Mouse (Mus musculus) cerebellum, postnatal 4 days (tissue): ENCODE measurements around the gene Cryba2.

ENCODE experiments used
- DNase-seq, 2 experiments: peaks; one replicate each; pipeline ENCODE4 v3.0.0; 2022; ENCODE audit warnings: low spot score in 2 of 2, mixed read lengths in 1 of 2

Cryba2 gene

DNA sequence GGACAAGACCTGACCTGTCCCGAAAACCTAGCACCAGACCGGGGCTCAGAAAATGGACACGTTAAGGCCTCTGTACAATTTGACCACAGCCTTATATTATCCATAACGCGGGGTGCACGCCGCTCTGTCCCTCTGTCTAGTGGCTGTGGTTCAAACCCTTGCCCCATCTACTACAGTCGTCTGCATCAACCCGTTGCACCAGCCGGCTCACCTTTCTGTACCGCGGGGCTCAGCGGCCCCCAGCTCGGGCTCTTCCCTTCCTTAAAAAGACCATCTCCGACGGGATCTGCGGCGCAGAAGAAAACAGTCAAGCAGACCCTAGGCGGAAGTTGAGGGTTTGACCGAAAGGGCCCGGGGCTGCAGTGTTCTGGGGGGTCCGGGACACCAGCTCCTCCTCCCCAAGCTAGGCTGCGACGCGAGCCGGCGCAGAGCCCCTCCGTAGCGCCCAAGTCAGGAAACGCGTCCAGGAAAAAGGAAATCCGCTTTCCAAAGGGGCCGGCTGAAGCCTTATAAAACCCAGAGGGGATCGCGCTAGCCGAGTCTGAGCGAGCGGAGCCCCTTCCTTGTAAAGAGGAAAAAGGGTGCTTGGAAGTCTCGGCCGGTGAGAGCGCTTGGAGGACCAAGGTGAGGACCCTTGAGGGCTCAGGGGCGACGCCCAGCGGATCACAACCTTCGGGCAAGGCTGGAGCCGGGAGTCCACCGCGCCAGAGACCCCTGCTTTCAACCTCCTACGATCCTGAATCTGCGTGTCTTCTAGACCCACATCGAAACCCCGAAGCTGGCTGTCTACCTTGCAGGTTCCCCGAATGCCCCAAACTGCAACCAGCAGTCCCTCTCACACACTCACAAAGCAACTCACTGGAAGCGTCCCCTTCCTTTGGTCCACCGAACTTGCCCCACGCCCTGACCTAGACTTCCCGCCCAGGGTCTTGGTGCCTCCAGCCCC is 8.5 kb downstream of the Cryba2 start:
- DNase-seq: no peak

DNA sequence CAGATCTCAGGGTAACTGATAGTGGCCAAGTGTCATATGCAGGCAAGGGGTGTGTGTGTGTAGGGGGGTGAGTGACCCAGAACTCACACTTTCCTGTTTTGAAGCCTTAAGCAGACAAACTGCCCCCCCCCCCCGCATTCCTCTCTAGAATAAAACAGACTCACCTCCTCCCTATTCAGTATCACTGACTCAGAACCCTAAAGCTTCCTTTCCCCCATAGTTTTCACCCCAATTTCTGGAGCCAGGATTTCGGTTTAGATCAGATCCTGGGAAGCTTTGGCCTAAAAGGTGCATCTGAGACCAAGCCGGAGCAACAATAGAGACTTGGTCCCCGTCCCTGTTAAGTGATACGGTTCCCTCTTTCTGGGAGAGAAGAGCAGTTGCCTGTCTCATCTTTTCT is 9.5 kb downstream of the Cryba2 start:
- no peak for DNase-seq

DNA sequence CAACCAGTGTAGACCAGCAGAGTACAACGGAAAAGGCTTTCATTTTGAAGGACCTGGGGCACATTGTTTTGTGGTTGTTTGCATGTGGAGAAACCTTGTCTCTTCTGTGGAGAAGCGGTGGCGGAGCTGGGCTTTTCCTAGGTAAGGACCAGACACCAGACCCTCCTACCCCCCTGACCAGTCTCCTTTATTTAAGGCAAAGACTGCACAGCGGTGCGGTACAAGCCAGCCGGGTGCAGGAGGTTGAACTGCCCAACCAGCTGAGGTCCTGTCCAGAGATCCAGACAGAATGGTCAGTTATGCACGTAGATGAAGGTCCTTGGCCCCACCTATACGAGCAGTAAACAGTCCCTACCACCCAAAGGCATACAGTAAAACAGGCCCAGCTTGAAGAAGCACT is 10.1 kb downstream of the Cryba2 start:
- no peak for DNase-seq

DNA sequence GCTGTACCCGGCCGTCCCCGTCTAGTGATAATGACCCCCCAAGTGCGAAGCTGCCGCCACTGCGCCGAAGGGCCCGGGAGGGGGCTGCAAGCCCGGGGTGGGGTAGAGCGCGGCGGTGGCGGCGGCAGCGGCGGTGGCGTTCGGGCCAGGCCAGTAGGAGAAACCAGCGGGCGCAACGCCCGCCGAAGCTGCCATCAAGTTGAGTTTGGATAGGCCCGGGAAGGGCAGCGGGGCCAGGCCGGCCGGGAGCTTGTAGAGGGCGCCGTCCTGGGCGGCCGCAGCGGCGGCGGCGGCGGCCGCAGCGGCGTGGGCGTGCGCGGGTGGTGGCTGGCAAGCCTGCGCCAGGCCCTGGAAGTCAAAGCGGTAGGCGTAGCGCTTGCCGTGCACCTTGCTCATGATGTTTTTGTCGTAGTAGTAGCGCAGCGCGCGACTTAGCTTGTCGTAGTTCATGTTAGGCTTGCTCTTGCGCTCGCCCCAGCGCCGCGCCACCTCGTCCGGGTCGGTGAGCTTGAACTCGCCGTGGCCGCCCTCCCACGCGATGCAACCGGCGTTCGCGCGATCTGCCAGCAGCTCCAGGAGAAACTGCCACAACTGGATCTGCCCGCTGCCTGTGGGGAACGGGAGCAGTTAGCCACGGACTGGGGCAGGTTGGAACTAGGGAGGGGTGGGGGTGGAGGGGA is 10.7 kb downstream of the Cryba2 start:
- DNase-seq: no peak

DNA sequence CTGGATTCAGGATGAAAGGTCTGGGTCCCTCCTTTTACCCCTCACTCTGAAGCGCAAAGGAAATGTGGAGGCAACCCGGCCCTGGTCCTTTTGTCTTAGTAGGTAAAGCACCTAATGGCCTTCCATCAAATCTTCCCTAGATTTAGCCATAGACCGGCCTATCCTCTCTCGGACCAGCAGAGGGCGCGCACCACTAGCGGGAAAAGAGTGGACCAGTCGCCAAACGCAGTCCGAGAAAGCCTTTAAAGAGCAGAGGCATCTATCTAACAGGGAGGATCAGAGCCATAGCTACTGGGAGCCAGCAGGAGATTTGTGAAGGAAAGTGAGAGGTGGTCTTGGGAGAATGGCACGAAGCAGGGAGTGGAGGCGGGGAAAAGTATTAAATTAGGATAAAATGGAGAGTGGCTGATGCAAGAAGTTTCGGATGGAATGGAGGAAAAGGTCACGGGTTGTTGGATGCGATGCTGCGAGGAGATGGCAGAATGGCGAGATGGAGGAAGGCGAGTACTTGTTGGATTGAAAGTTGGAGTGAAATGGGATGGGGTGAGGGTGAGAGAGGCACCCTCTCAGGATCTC is 12.1 kb downstream of the Cryba2 start:
- peak in 1 of 2 experiments; percentile 72 for DNase-seq

DNA sequence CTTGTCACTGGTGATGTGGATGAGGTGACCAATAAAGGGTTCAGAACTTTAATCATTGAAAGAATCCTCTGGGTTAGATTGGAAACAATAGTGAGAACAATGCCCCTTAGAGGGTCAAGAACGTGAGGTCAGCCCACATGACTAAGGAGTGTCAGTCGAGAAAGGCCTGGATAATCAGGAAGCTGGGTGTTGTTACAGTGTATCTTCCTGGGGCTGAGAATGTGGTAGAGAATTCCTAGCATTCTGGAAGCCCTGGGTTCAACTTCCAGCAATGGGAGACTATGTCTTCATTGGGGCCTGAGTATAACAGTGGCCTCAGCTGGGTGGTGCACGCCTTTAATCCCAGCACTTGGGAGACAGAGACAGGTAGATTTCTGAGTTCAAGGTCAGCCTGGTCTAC is 15.7 kb downstream of the Cryba2 start:
- DNase-seq: no peak

DNA sequence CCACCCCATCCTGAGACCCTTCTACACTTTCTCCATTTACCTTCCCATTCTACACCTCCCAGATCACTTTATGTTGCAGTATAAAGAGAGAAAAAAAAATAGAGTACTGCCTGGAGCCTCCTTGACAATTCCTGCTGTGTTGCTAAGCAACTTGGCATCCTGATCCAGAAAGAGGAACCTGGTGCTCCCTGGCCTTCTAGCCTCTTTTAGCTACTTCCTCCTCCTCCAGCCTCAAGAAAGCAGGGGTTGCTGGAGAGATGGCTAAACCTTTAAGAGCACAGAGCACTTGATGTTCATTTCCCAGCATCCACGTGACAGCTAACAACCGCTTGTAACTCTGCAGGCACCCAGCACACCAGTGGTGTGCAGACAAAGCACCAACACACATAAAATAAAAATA is 20.7 kb downstream of the Cryba2 start:
- no peak for DNase-seq

DNA sequence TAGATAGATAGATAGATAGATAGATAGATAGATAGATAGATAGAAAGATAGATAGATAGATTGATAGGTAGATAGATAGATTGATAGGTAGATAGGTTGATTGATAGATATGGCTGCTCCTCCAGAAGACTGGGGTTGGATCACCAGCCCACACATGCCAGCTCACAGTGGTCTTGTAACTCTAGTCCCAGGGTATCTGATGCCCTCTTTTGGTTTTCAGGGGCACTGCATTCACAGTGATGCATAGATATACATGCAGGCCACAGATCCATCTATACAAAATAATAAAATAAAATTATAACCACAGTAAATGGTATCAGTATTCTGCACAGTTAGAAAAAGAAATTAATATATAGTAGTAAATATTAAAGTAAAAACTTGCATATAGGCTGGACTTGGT is 31.2 kb downstream of the Cryba2 start:
- no peak for DNase-seq

DNA sequence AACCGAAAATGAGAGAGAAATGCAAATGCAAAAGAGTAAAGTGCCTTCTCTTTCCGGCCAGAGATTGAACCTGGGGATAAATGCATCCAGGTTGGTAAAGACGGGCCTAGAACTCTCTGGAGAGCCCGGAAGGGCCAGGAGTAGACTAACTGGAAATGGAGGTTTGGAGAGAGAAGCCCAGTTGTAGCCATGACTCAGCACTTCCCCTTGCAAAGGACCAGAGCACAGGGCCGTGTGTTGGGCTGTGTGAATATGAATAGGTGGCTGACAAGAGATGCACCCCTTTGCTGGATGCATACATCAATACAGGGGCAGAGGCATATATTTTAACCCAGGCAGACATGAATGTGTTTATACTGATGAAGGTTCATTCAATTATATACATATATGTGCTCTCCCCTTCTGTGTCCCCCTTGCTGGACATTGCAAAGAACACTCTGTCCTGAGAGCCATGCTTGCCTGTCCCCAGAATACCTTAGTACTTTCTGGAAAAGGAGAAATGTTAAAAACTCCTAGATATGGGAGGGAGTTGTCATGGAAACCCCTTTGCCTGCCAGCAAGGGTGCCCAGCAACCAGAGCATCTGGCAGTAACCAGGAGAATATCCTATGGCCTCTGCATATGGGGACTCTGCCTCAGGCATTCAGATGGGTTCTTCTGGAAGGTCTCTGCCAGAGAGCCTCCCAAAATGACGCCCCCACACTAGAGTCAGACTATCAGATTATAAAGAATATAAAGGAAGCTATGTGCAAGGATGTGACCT is 33.5 kb downstream of the Cryba2 start:
- DNase-seq: no peak

DNA sequence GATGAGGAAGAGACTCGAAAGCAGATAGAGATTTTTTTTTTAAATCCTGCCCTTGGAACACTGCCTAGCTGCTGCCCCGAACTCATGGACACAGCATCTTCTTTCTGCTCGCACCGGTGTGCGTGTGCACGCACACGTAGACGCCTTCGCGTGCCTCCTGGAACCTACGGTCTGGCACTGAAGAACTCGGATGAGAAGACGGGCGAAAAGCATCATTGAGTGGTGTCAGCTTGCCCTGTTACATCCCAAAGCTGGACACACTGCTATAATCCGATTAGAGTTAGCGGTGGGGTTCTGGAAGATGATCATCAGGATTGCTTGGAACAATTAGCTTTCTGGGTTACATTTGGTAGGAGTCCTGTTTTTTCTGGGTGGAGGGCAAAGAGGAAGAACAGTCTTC is 34.1 kb downstream of the Cryba2 start:
- no peak for DNase-seq

DNA sequence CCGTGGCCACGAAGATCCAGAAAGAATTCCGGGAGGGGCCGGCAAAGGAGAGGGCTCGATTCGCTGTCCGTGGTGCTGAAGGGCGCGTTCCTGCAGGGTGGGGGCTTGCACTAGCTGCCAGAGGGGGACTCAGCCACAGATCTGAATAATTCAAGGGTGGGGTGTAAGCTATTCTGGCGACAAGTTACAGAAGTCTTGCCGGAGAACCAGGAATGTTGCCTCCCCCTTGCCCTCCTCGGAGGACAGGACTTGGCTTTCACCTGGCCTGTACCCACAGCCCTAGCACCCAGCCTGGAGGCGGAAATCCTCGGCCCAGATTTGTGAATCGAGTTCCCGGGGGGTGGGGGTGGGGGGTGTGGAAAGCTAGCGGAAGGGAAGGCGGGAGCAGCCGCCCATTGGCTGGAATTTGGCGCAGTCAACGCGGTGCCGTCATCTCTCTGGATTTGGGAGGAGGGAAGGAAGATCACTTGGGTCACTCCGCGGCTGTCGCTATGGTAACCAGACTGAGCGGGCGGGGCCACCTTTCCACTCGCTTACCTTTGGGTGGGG is 34.7 kb downstream of the Cryba2 start:
- DNase-seq: peak; percentile 76 to 85

DNA sequence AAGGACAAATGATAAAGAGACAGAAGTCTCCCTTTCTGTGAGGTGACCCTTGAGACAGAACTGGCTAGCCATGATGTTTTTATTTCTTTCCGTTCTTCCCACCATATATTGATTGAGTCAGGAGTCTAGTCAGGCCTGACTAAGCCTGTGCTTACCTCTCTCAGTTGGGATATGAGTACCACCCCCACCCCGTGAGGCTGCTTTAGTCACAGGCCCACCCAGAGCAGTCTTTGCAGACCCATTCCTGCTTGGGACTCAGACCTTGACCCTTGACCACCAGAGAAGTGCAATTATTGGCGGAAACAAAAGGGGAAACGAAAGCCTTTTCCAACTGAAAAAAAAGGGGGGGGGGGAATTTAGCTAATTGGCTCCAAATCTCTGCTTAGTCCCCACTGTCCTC is 35.3 kb downstream of the Cryba2 start:
- DNase-seq: no peak

DNA sequence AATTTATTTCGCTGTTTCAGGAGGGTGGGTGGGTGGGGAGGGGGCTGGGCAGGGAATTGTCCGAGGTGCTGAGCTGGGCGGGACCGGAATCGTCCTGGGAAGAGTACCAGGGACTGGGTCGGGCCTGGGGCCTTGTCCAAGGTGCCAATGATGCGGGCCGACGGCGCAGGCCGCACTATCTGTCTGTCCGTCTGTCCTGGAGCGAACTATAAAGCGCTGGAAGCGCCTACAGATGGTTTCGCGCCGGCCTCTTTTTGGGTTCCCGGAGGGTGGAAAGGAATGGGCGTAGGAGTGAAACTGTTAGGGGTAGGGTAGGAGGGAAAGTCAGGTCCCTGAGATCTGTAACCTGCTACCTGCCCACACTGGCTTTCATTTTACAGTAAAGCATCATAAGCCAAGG is 35.7 kb downstream of the Cryba2 start:
- no peak for DNase-seq

DNA sequence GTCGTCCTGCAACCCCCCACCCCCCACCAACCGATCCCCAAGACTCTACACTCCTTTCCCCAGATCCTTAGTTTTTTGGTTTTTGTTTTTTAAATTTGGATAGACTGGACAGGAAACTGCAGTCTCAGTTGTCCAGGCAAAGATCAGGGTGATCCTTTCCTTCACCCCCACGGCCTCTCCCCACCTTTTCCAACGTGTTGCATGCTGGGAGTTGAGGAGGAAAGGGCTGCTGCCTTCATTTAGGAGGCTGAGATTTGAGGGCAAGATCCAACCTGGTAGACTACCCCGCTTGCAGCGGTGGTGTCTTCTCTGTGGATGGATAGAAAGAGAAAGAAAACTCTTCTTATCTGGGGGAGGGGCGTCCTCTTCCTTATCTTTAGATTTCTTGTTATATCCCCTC is 36.2 kb downstream of the Cryba2 start:
- no peak for DNase-seq

DNA sequence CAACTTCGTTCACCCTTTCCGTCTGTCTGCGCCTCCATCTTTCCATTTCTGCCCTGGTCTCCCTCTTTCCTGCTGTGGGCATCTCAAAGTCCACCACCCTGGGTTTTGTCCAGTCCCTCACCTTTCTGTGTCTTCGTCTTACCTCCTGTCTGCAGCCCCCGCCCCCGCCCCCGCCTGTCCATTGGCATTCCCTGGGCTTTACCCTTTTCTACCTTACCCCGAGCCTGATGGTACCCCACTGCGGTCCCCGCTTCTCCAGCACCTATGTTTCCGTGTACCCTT is 36.6 kb downstream of the Cryba2 start:
- no peak for DNase-seq

DNA sequence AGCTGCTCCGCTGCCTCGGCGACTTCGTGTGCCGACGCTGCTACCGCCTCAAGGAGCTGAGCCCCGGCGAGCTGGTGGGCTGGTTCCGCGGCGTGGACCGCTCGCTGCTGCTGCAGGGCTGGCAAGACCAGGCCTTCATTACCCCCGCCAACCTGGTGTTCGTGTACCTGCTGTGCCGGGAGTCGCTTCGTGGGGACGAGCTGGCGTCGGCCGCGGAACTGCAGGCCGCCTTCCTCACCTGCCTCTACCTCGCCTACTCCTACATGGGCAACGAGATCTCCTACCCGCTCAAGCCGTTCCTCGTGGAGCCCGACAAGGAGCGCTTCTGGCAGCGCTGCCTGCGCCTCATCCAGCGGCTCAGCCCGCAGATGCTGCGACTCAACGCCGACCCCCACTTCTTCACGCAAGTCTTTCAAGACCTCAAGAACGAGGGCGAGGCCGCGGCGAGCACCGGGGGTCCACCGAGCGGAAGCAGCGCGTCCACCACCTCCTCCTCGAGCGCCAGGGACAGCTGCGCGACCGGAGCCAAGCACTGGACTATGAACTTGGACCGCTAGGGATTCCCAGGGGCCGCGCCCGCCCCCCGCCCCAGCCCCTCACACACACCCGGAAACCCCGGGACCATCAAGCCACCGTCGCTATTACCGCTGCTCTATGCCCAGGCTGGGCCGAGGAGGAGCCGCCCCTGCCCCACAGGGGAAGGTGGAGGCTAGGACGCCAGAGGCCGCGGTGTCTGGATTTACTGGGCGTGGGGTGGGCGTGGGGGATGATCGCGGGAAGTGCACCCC is 37.1 kb downstream of the Cryba2 start:
- DNase-seq: peak in 1 of 2 experiments; percentile 26

DNA sequence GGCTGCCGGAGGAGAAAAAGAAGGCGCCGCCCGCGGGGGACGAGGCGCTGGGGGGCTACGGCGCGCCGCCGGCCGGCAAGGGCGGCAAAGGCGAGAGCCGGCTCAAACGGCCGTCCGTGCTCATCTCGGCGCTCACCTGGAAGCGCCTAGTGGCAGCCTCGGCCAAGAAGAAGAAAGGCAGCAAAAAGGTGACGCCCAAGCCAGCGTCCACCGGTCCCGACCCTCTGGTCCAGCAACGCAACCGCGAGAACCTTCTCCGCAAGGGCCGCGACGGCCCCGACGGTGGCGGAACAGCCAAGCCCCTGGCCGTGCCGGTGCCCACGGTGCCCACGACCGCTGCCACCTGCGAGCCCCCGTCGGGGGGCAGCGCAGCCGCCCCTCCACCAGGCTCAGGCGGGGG is 37.8 kb downstream of the Cryba2 start:
- peak in 1 of 2 experiments; percentile 20 for DNase-seq

DNA sequence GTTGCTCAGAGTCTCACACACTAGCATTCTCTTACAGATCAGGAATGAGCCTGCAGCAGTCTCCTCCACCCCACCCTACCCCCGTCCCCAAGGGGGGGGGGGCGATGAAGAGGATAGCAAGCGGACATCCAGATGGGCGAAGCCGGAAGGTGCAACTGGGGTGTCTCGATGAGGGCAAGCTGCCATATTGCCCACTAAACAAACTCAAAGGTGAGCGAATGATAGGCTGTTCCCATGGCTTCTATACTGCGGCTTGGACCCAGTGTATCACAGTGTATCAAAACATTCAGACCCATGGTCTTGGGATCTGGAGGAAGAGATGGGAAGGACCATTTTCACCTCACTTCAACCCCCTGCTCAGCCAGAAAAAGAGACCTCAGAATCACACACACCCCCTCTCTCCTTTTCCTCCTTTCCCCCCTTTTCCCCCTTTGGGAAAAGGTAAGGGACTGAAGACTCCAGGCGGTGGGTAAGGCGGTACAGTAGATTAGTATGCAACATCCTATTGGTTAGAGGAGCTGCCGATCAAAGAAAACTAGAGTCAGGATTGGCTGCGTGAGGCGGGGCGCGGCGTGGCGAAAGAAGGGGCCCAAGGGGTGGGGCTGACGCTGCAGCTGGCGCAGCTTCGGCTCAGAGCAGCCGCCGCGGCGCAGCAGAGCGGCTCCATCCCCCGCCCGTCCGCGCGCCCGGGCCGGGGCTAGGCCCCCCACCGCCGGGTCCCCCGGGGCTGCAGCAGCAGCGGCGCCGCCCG is 38.5 kb downstream of the Cryba2 start, which contains the start of gene Cdk5r2:
Gene Cdk5r2 (plus strand): TSS at position 629 of the 751 bp plus-strand sequence.
- DNase-seq: peak; percentile 76 to 89

DNA sequence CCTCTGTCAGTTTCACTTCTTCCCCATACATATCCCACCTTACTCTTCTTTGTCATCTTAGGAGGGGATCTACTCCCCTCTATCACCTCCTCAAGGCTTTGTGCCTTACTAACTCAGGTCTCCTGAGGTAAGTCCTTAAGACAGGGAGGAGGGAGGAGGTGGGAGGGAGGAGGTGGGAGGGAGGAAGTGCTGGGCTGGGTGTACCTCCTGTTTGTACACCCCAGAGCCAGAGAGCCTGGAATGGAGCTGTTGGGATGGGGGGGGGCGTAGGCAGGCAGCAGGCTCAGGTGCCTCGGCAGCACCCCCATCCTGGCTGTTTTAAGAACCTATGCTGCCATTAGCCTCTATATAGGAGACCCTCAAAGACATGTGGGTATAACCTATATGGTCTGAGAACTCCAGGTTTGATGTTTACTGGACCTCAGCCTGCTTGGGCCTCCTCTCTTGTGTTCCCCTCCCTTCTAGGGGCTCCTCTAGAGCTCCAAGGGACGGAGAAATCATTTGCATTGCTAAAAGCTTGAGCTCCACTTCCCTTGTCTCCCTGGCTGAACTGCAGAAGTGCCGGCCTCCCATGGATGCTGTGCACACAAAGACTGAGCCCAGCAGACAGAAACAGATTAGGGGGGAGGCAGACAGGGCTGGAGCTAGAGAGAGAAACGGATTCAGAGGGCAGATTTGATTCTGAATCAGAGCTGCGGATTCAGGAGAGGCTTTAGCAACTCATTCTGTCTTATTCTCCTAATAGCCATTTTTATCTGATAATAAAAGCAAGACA is 41.8 kb downstream of the Cryba2 start:
- DNase-seq: no peak

DNA sequence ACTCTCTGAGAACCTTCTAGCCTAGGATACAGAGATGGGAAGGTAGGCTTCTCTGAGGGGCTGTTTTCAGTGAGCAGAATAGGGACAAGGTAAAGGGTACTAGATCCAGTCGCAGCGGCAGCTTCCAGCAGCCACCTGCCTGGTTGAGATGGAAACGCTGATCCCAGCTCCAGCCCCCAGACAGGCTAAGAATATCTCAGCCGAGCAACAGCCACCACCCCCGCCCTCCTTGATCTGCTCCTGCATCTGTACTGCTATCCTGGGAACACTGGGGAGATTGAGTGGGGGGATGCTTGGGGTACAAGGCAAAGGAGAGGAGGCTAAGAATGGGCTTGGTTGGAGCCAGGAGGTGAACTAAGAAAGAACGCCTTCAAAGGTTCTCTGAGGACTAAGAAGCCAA is 42.7 kb downstream of the Cryba2 start:
- no peak for DNase-seq
